Mouse (Mus musculus) liver, adult 2 months (tissue): ENCODE results near the gene Olfr160.

Source experiments
- CTCF ChIP-seq: fragments of 200-500 bp; IDR thresholded peaks from 2 replicates; pipeline ENCODE4 v1.5.1; 2011; ENCODE audit warnings: low read depth, low read length, control low read depth
- POLR2A ChIP-seq: fragments of 200-500 bp; IDR thresholded peaks from 2 replicates; pipeline ENCODE4 v1.6.1; 2011; ENCODE audit warnings: low read length, control low read depth; ENCODE audit not compliant: insufficient read depth; ENCODE audit errors: extremely low read depth

DNA sequence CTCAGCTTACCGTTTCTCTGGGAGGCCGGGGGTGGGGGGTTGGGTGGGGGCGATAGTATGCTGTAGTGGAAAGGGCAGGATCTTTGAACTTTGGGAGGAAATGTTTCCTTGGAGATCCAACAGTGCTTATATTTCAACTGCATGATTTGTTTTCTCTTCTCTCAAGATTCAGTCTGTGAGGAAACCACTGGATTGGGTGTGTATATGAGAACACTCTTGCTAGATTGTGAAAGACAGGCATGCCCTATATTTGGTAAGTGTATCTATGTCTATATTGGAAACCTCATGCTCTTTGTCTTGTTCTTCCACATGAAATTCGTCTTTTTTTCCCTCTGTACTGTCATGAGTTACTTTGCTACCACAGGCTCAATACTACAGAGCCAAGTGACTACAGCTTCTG is 46.4 kb downstream of the Olfr160 start:
- TF ChIP-seq CTCF (no peak), POLR2A (no peak)
